Mouse (Mus musculus) 416B (cell line): ENCODE measurements at regions not wholly inside any gene's neighbourhood (a gene's known extent, or its start where the extent isn't known, plus 50 kb on each side); places are given as distances from the start of the nearest gene placed in this dataset.

ENCODE experiments used
- DNase-seq: peaks from one replicate; pipeline ENCODE4 v3.0.0; 2011; ENCODE audit warnings: low read depth

GRCm38 (mm10) chr1:128672306-128672705, 80.2 kb upstream of the Cxcr4 start:
- peak; percentile 57 for DNase-seq

DNA sequence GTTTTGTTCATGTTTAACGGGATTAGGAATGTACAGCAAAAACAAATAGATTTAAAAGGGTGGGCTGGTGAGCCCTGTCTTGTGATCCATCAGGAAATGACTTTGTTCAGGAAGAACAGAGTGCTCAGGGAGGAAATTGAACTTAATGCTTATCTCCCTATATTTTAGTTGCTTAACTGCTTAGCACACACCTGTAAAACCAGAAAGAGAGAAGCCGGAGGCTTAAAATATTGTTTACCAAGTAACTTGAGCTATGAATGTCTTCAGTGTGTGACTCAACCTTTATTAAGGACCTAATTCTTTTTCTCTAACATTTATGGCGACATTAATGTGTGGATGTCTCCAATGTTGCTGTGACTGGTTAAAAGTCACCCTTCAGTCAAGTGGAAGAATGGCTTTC, 79.4 kb upstream of the Cxcr4 start:
- DNase-seq: no peak

GRCm38 (mm10) chr1:128671016-128671415, 78.9 kb upstream of the Cxcr4 start:
- DNase-seq: no peak

DNA sequence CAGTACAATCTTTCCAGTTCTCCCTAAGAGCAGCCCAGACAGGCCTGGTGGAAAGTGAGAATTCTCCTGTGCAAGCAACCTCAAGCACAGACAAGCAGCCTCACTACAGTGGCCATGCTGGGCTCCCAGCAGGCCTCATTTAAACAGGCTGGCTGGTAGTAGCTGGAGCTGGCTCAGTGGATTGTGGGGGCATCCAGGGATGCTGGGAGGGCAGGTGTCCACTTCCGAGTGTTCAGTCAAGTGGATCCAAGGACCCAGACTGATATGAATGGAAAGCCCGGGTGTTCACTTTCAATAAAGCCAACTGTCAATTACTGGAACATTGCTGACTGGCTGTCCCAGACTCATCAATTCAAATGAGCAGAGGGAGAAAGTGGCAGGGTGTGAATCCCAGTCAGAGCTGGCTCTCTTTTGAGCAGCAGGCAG, 77.2 kb upstream of the Cxcr4 start:
- DNase-seq: no peak

- no peak for DNase-seq
Observed at GRCm38 (mm10) chr1:128668718-128669117, 76.6 kb upstream of the Cxcr4 start.

- DNase-seq: no peak
Observed at GRCm38 (mm10) chr1:128667121-128667762, 75.1 kb upstream of the Cxcr4 start.

DNA sequence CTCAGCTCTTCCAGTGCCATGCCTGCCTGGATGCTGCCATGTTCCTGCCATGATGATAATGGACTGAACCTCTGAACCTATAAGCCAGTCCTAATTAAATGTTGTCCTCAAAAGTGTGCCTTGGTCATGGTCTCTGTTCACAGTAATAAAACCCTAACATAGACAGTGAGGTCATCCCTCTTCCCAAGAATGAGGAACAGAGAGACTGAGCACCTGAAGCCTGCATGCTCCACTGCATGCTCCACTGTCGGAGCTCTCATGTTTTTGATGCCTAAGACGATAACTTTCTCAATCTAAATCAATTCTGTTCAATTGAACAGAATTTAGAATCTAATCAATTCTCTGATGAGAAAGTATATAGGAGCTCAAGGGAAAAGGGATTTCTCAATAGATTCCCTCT, 71.1 kb upstream of the Cxcr4 start:
- no peak for DNase-seq

- no peak for DNase-seq
Observed at GRCm38 (mm10) chr1:128659857-128660256, 67.8 kb upstream of the Cxcr4 start.

GRCm38 (mm10) chr1:128658802-128659201, 66.7 kb upstream of the Cxcr4 start:
- DNase-seq: peak; percentile 69

- no peak for DNase-seq
Observed at GRCm38 (mm10) chr1:128654099-128654862, 62.2 kb upstream of the Cxcr4 start.

- DNase-seq: peak; percentile 76
Observed at GRCm38 (mm10) chr1:128650596-128650995, 58.5 kb upstream of the Cxcr4 start.

GRCm38 (mm10) chr1:128649490-128650178, 57.5 kb upstream of the Cxcr4 start:
- DNase-seq: no peak

DNA sequence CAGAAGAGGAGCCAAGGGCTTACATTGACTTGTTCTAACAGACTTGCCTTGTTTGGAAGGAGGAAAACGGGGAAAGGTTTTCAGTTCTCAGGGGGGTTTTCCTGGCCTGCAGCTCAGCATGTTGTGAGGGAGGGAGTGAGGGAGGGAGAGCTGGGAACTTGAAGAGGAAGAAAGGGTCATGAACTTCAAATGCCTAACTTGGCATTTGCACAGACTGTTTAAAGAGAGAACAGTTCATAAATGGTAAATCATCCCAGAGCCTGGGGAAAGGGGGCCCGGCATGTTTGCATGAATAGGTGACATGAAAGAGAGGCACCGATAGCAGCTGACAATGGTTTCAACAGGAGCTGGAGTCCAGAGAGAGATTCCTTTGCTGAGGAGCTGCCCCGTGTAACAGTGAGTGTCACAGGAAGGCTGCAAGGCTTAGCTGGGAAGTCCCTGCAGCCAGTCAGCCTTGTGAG, 51.3 kb upstream of the Cxcr4 start:
- DNase-seq: no peak

GRCm38 (mm10) chr1:128642212-128642611, 50.1 kb upstream of the Cxcr4 start:
- peak; percentile 47 for DNase-seq
